Mouse (Mus musculus): ENCODE results near the gene Gm5615. TPM values are rescaled to one million over a fixed set of nuclear protein-coding genes. Genes with fewer than 3 reads are reported as not detected.

Gene Gm5615
- total RNA-seq (2021), result not detected
- long read RNA-seq, result 0 reads

GRCm38 (mm10) chr9:36541863-36542262 is at the start of gene Gm5615:
Gene Gm5615, minus strand, starts transcription at chr9:36541963.
- DNase-seq (ENCODE audit: low spot score in 2 of 2), result no peak

- no peak for DNase-seq (ENCODE audit: low spot score in 2 of 2)
Observed at GRCm38 (mm10) chr9:36582535-36582934, 40.8 kb upstream of the Gm5615 start, which contains the start of gene Gm17689. Gene Gm17689, minus strand, starts transcription at chr9:36582635.

GRCm38 (mm10) chr9:36504211-36504610 is 37.6 kb downstream of the Gm5615 start:
- DNase-seq (ENCODE audit: low spot score in 2 of 2), result no peak

GRCm38 (mm10) chr9:36495824-36496223 is 45.9 kb downstream of the Gm5615 start:
- DNase-seq (ENCODE audit: low spot score in 2 of 2), result no peak

- DNase-seq (ENCODE audit: low spot score in 2 of 2), result no peak
Observed at GRCm38 (mm10) chr9:36494501-36495220, 47.1 kb downstream of the Gm5615 start.

Other genes with a start within 250 kb of the Gm5615 start
- gene Gm7257, start 110.1 kb downstream of the Gm5615 start, total RNA-seq (2021), result not detected
- gene Gm9513, start 66.3 kb downstream of the Gm5615 start, total RNA-seq (2021), result not detected
- gene Gm17689, start 40.7 kb upstream of the Gm5615 start, total RNA-seq (2021), result not detected
- not detected for gene A630095E13Rik, start 101.4 kb upstream of the Gm5615 start, total RNA-seq (2021)
- not detected for gene Acrv1, start 151.3 kb upstream of the Gm5615 start, total RNA-seq (2021)
- 1 to 10 TPM; 2.3 to 2.9 TPM for gene Chek1, start 185.1 kb upstream of the Gm5615 start, total RNA-seq (2021)
- gene Stt3a, start 225.7 kb upstream of the Gm5615 start, total RNA-seq (2021), result 10 to 100 TPM; 60.6 to 68.5 TPM